Mouse (Mus musculus) heart, postnatal 0 days (tissue): ENCODE data around the gene Frmd8. TPM values are rescaled to one million over a fixed set of nuclear protein-coding genes. Genes with fewer than 3 reads are reported as not detected.

Experiments used
- ATAC-seq: fragments of 200-750 bp; cut with Nextera tagmentation; 2 replicates; pipeline ENCODE4 v1.8.0; 2017; ENCODE audit warnings: low read depth, moderate number of reproducible peaks, moderate library complexity; ENCODE audit not compliant: insufficient read depth
- DNase-seq: peaks from one replicate; pipeline ENCODE4 v3.0.0-alpha.2; 2016; ENCODE audit warnings: low spot score
- H3K27ac ChIP-seq: fragments of 300-500 bp; sonication (generic); 2 replicates; pipeline ENCODE4 v1.5.1; 2014; ENCODE audit warnings: low read depth, mild to moderate bottlenecking
- H3K27me3 ChIP-seq: fragments of 300-500 bp; sonication (generic); 2 replicates; pipeline ENCODE4 v1.6.1; 2014; ENCODE audit warnings: low read length, mixed read lengths; ENCODE audit not compliant: control insufficient read depth, insufficient read depth
- H3K36me3 ChIP-seq: fragments of 300-500 bp; sonication (generic); replicated peaks from 2 replicates; pipeline ENCODE4 v1.6.1; 2014; ENCODE audit warnings: low read length, mixed read lengths; ENCODE audit not compliant: control insufficient read depth, insufficient read depth
- H3K4me1 ChIP-seq: fragments of 300-500 bp; sonication (generic); 2 replicates; pipeline ENCODE4 v1.6.1; 2014; ENCODE audit warnings: antibody characterized with exemption; ENCODE audit not compliant: control insufficient read depth, insufficient read depth
- H3K4me2 ChIP-seq: fragments of 300-500 bp; sonication (generic); 2 replicates; pipeline ENCODE4 v1.6.1; 2014; ENCODE audit warnings: low read depth, mild to moderate bottlenecking, low read length, moderate library complexity
- H3K4me3 ChIP-seq: fragments of 300-500 bp; sonication (generic); 2 replicates; pipeline ENCODE4 v1.5.1; 2014; ENCODE audit warnings: low read depth, low read length
- H3K9ac ChIP-seq: fragments of 300-500 bp; sonication (generic); replicated peaks from 2 replicates; pipeline ENCODE4 v1.6.1; 2014; ENCODE audit warnings: low read depth, low read length, mixed read lengths
- H3K9me3 ChIP-seq: fragments of 300-500 bp; sonication (generic); replicated peaks from 2 replicates; pipeline ENCODE4 v1.6.1; 2016; ENCODE audit warnings: low read length; ENCODE audit not compliant: control insufficient read depth
- CTCF ChIP-seq: IDR thresholded peaks from 2 replicates; pipeline ENCODE4 v1.5.1; 2016; ENCODE audit warnings: antibody characterized with exemption, control low read depth, low read depth
- EP300 ChIP-seq: IDR thresholded peaks from 2 replicates; pipeline ENCODE4 v1.6.1; 2016; ENCODE audit warnings: antibody characterized with exemption, low read depth
- WGBS: fragments of 180-500 bp; shearing (Covaris S2); extraction: QIAGEN DNeasy Blood & Tissue Kit; methylation state at CpG from one replicate; pipeline ENCODE4 v1.1.7; 2014; 5-methylcytosine and 5-hydroxymethylcytosine counted together
- polyA plus RNA-seq: library from polyadenylated mRNA; unstranded; fragments of >200 nt; fragmentation: Nextera tagmentation; extraction: Ambion mirVana; gene quantifications from 2 replicates; pipeline ENCODE4 v1.2.1, GENCODE M21; 2015
- total RNA-seq: library from RNA; depleted of rRNA; stranded (reverse); fragments of >200 nt; gene quantifications from 2 replicates; pipeline ENCODE4 v1.2.3, GENCODE M21; 2014; ENCODE audit warnings: low replicate concordance

Gene Frmd8
- total and polyA plus RNA-seq, 2 experiments from 2014 or later, result 12.8 to 29.1 TPM

DNA sequence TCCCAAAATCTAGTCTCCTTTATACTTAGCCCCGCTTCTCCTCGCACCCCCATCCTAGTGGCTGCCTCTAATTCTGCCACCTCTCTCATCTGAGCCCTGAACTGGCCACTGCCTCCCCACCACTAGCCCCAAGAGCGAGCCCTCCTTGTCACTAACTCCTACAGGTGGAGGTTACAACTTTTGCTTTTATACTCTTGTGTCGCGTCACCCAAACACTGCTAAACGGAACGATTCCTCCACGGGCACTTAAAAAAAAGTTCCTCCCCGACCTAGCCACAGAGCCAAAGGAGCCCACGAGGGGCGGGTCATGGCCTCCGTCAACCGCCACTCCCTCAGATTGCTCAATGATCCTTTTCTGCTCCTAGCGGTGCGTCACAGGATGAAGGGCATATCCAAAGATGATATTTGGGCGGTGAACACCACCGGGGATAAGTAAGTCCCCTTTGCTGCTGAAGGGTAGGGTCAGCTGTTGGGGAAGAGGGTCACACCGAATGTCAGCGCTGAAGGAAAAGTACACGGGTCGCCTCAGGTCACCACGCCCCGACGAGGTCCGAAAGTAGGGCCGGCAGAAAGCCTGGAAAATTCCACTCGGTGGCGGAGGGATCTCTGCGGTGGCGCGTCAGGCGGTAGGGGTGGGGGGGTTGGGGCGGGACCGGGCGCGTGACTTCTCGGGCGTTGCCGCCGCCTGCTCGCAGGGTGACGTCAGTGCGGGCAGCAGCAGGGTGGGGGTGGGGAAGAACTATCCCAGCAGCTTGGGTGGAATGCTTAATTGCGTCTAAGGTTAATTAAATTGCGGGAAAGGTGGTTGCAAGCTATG lies 29.5 kb downstream of the Frmd8 start:
- peak; percentile 56 for ATAC-seq
- TF ChIP-seq EP300 (peak; percentile 92; the same call in 1 of the 2 replicates), CTCF (no peak)
- DNase-seq, result peak; percentile 96
- WGBS, result 3% methylated on average over 45 of the region's 45 CpGs
- peak overlapping the region; percentile 60 for H3K4me2 ChIP-seq
- peak overlapping the region; percentile 59 for H3K9ac ChIP-seq
- H3K27ac ChIP-seq, result peak overlapping the region; percentile 99
- H3K9me3 ChIP-seq, result no peaks in the 10 kb centered on the region
- H3K4me1 ChIP-seq, result peaks cover 74% of the 10 kb centered on the region
- H3K27me3 ChIP-seq, result no peaks in the 10 kb centered on the region
- H3K36me3 ChIP-seq, result no peaks in the 10 kb centered on the region
- H3K4me3 ChIP-seq, result peak overlapping the region; percentile 47

DNA sequence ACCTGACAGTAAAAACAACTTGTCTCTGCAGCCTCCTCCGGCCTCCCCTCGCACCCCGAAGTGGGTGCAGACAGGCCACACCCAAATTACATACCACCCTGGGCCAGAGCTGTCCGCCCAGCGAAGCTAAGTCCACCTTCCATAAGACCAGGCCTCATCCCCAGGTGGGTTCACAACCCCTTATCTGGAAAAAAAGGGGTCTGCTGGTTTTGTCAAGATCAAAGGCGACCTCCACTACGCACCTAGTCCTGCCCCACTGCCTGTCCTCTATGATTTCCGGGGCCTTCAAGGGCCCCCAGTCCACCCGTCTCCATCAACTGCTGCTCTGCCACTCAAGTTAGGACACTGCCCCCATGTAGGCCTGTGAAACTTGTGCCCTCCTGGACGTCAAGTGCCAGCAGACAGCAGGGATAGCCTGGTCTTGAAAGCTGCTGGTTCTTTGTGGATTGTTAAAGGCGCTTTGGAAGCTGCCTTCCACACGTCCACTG lies 30.2 kb downstream of the Frmd8 start:
- H3K27me3 ChIP-seq, result no peaks in the 10 kb centered on the region
- H3K4me1 ChIP-seq, result peaks cover 76% of the 10 kb centered on the region
- WGBS, result 43% methylated on average over 12 of the region's 12 CpGs
- TF ChIP-seq EP300 (no peak), CTCF (no peak)
- peak overlapping the region; percentile 60 for H3K4me2 ChIP-seq
- ATAC-seq, result no peak
- H3K9me3 ChIP-seq, result no peaks in the 10 kb centered on the region
- DNase-seq, result no peak
- H3K4me3 ChIP-seq, result peak overlapping the region; percentile 47
- H3K36me3 ChIP-seq, result no peaks in the 10 kb centered on the region
- H3K9ac ChIP-seq, result peak overlapping the region; percentile 59
- H3K27ac ChIP-seq, result peak overlapping the region; percentile 99

- peak overlapping the region; percentile 59 for H3K9ac ChIP-seq
- DNase-seq (peak; percentile 39), ATAC-seq (no peak)
- TF ChIP-seq EP300, result no peak
- TF ChIP-seq CTCF, result no peak
- H3K4me1 ChIP-seq, result peaks cover 74% of the 10 kb centered on the region
- H3K4me2 ChIP-seq, result peak overlapping the region; percentile 60
- 63% methylated on average over 30 of the region's 30 CpGs for WGBS
- H3K9me3 ChIP-seq, result no peaks in the 10 kb centered on the region
- no peaks in the 10 kb centered on the region for H3K36me3 ChIP-seq
- peak overlapping the region; percentile 47 for H3K4me3 ChIP-seq
- H3K27me3 ChIP-seq, result no peaks in the 10 kb centered on the region
- peak overlapping the region; percentile 99 for H3K27ac ChIP-seq
Measured at GRCm38 (mm10) chr19:5843781-5844691, 31.0 kb downstream of the Frmd8 start.

- H3K4me1 ChIP-seq, result peaks cover 73% of the 10 kb centered on the region
- H3K4me3 ChIP-seq, result peak overlapping the region; percentile 47
- H3K9ac ChIP-seq, result peak overlapping the region; percentile 59
- H3K9me3 ChIP-seq, result no peaks in the 10 kb centered on the region
- peak overlapping the region; percentile 99 for H3K27ac ChIP-seq
- no peaks in the 10 kb centered on the region for H3K27me3 ChIP-seq
- DNase-seq (peak; percentile 34), ATAC-seq (no peak)
- 72% methylated on average over 9 of the region's 9 CpGs for WGBS
- TF ChIP-seq EP300, result no peak
- no peak for TF ChIP-seq CTCF
- H3K4me2 ChIP-seq, result peak overlapping the region; percentile 60
- no peaks in the 10 kb centered on the region for H3K36me3 ChIP-seq
Measured at GRCm38 (mm10) chr19:5842785-5843730, 32.0 kb downstream of the Frmd8 start.
